Mouse (Mus musculus): ENCODE measurements around the gene Plekhm3.
A peak's percentile ranks its signal among the peaks of the same experiment; 100 is the strongest.

The Plekhm3 gene

DNA sequence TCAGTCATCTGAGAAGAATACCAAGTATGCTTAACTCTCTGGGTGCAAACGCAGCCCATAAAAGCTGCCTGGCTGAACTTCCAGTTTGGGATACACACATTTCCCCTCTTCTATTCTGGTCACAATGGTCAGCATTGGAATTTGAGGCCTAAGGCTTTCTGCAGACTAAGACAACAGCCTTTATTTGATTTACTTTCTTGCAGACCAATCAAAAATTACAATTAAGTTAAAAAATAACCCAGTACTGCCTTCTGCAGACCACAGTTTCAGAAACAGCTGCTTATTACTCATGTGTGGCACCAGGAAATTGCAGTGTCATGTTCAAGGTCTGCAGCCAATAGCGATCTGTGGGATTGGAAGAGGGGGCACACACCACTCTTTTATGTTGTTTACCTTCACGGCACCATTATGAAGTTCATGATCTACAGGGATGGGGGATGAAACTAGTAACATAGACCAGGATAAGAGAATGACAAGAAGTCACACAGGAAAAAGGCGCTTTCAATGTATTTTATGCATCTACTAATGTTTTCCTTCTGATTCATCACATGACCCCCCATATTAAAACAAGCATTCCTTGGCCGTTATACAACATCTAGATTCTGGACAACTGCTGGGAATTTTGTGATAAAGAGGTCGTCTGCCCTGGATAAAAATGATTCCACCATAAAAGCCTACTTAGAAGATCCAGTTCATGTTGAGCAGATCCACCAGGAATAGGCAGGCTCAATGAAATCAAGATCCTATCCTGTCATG, 130.1 kb downstream of the Plekhm3 start:
- DNase-seq (ENCODE audit: low spot score in 2 of 2) = no peak

- DNase-seq (ENCODE audit: low spot score in 2 of 2) = no peak
These were observed 133.1 kb downstream of the Plekhm3 start for GRCm38 (mm10) chr1:64823564-64823963.

DNA sequence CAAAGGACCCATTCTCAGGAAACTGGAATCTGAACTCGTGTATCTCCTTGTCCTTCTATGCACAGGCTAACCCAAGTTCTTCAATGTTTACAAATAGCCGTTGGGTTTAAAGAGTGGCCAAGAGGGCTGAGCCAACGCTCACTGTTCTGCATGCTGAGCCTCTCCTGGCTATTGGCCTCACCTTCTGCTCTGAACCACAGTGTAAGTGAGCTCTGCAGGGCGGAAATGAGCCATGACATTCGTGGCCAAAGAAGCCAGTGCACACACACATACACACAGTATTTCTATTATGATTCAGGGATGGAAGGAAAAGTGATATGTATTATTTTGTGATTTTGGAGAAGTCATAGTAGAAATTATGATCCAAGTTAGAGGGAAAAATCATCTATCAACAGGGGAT, 138.9 kb downstream of the Plekhm3 start:
- no peak for DNase-seq (ENCODE audit: low spot score in 2 of 2)

GRCm38 (mm10) chr1:64813182-64813581, 143.4 kb downstream of the Plekhm3 start:
- no peak for DNase-seq (ENCODE audit: low spot score in 2 of 2)

- no peak for DNase-seq (ENCODE audit: low spot score in 2 of 2)
These were observed 144.7 kb downstream of the Plekhm3 start for GRCm38 (mm10) chr1:64811956-64812355.

DNA sequence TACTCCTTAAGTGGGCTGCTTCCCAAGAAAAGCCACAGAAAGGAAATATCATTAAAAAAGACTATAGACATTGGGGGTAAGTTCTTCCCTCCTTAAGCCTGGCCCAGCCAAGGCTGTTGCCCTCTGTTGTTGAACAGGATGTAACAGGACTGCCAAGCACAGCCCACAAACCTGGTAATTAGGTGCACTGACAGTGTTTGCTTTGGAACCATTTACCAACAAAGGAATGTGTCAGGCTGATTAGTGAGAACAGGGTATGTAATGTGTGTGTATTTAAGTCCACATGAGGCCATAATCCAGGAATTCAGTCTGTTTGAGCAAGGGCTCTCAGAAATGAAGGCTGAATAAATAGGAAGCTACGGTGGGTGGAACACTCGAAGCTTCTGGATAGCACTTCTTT, 147.5 kb downstream of the Plekhm3 start:
- DNase-seq (ENCODE audit: low spot score in 2 of 2) = no peak

- DNase-seq (ENCODE audit: low spot score in 2 of 2) = no peak
These were observed 148.9 kb downstream of the Plekhm3 start for GRCm38 (mm10) chr1:64807766-64808165.

DNA sequence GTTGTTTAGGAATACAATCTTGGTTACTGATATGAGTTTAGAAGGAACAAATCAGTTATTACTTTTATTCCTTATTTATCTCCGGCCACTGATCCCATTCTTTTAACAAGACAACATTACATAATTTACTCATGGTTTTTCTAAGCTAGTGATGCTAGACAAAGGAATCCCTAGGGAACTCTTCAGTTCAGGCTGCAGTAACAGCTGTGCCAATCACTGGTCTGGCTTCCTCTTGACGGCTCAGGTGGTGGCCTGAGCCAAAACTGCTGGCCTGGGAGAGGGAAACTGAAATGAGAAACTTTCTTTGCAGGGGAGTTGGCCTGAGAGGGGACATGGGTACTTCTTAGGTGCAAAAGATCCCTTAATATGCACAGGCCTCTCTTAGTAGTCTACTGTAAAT, 151.4 kb downstream of the Plekhm3 start:
- DNase-seq (ENCODE audit: low spot score in 2 of 2) = no peak

DNA sequence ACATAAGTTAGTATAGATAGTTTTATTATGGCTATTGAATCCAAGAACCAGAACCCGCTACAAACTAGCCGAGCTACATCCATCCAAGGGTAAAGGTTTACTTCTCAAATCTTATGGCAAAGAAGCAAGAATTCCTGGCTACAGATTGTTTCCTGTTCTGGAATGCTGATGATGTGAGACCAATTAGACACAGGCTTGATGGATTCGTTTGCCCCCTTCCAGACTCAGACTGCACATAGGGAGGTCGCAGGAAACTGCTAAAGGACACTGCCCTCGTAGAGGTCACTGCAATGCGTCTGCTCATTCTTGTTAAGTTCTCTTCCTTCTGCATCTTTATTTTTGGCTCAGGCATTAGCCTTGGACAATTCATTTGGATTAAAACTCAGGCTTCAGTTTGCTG, 154.0 kb downstream of the Plekhm3 start:
- no peak for DNase-seq (ENCODE audit: low spot score in 2 of 2)

GRCm38 (mm10) chr1:64797621-64798020, 159.0 kb downstream of the Plekhm3 start:
- no peak for DNase-seq (ENCODE audit: low spot score in 2 of 2)

- no peak for DNase-seq (ENCODE audit: low spot score in 2 of 2)
These were observed 159.6 kb downstream of the Plekhm3 start for GRCm38 (mm10) chr1:64796867-64797582.

DNA sequence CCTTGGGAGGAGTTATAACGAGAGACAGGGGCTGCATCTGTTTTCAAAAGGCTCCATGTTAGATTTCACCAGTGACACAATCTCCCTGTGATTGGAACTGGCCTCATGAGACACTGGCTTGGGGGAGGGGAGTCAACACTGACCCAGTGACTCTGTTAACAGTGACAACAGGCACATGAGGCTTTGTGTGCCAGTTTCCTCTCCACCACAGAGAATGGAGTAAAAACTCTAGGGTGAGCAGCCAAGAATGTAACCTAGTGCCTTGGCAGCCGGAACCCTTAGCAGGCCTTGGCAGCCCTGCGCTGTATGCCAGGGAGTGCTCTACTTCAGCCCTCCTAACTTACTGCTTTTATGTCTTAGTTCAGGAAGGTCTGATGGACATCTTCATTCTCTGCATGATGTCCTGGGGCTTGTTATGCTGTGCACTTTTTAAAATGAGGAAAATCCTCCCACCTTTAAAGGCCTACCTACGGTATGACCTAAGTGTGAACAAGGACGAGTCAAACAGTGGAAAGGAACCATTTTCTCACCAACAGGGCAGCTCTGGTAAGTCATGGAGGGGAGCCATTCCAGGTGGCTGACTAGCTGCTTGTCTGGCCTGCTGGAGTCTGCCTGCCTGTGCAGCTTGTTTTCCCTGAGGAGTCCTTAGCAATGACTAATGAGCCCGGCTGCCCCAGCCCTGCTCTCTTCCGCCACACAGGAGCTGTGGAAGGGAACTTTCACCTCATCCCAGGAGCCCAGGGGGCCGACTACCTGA, 161.2 kb downstream of the Plekhm3 start:
- no peak for DNase-seq (ENCODE audit: low spot score in 2 of 2)

- DNase-seq (ENCODE audit: low spot score in 2 of 2) = no peak
These were observed 162.5 kb downstream of the Plekhm3 start for GRCm38 (mm10) chr1:64794096-64794495.

- no peak for DNase-seq (ENCODE audit: low spot score in 2 of 2)
These were observed 163.4 kb downstream of the Plekhm3 start for GRCm38 (mm10) chr1:64793234-64793530.

GRCm38 (mm10) chr1:64792521-64793233, 163.9 kb downstream of the Plekhm3 start:
- no peak for DNase-seq (ENCODE audit: low spot score in 2 of 2)

DNA sequence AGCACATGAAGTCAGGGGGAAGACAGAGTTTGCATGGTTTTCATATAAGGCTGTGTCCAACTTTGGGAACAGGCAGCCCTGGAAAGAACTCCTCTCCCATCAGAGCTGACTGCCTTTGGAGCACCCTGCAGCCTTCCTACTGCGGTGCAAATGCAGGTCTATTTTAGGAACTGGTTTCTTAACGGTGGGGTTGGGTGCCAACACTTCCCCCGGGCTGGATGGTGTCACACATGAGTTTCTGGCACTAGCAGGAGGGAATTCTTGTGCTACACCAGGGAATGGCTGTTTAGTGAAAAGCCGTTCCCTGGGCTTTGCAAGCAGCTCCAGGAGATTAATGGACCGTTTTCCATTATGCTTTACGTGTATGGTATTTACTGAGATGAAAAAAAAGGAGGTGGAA, 164.8 kb downstream of the Plekhm3 start:
- DNase-seq (ENCODE audit: low spot score in 2 of 2) = peak; percentile 53 to 57

DNA sequence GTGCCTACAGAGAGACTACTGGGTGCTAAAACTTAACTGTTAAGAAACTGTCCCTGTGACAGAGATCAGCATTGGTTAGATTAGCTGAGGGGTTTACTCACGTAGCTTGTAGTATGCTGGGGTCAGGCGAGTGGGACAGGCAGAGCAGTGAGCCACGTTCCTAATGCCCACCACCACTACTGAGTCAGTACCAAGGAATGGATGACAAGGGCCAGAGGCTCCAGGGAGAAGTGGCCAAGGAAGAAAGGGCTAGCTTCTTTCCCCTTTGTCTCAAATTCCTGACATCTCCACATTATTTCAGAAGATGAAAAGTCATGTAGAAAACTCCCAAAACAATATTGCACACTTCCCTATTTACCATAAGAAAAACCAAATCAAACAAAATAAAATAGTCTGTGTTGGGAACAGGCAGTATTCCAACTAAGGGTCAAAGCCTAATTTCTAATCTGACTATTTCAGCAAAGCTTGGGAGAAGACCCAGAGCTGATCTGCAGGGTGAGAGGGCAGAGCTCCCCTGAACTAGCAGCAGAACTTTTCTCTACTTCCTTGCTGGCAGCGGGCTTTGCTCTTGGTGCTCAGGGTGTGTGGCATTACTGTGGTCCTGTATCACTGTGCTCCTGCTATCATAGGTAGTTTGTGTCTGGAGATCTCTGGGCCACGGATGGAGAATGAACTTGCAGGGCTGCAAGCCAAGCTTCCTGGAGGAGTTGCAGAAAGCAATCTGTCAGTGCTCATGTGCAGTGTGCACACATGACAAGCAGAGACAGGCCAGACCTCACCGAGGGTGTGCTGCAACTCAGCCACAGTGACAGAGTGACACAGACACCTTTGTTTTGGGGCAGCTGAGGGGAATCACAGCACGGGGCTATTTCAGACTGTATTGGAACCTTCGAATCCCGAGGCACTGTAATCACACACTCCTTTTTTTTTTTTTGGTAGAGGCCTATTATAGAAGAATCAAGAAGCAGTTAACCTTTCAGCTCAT, 165.5 kb downstream of the Plekhm3 start:
- DNase-seq (ENCODE audit: low spot score in 2 of 2) = no peak

- no peak for DNase-seq (ENCODE audit: low spot score in 2 of 2)
These were observed 168.7 kb downstream of the Plekhm3 start for GRCm38 (mm10) chr1:64787701-64788515.

DNA sequence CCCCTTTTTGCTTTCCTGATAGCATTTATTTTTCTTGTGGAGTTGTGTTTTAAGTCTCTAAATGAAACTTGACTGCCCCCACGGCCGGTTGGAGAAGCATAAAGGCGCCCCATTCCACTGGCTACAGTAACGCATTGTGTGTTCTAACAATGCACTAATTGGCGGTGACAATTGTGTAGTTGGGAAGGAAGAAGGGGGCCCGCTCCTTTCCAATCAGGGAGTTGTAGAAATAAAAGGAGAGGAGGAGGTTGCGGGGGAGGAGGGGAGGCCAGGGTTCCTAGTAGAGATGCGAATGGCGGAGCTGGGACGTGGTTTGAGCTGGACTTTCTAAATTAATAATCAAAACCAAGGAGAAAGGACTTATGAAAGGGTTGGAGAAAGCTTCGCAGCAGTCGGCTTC, 176.8 kb downstream of the Plekhm3 start:
- DNase-seq (ENCODE audit: low spot score in 2 of 2) = no peak

DNA sequence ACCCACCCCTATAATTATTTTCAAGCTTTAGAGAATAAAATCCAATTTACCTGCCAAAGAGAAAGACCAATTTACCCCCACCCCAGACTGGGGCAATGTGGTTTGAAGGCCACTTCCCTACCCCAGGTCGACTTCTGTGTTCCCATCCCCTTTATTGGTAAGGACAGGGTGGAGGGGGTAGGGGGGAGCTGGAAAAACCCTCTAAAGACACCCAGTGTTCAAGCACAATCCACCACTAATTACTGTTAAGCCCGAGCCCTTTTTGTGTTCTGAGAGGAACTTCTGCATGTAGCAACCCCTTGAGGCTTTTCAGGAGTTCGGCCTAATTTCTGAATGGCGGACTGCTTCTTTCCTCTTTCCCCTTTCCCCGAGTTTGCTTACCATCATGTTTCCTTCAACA, 177.2 kb downstream of the Plekhm3 start:
- no peak for DNase-seq (ENCODE audit: low spot score in 2 of 2)

Data from frontal cortex, postnatal 25 days (tissue).